Mouse (Mus musculus) CH12.LX (cell line): Measurements from ENCODE around the gene Hck. TPM values are rescaled to one million over a fixed set of nuclear protein-coding genes. Genes with fewer than 3 reads are reported as not detected.

Experiments
- DNase-seq: peaks from one replicate; pipeline ENCODE4 v3.0.0-alpha.2; 2013; ENCODE audit errors: extremely low read depth
- H3K27ac ChIP-seq: 2 replicates; pipeline ENCODE4 v1.5.1; 2012; ENCODE audit warnings: low read depth, mild to moderate bottlenecking, control low read depth, moderate library complexity; ENCODE audit not compliant: insufficient read depth
- H3K27me3 ChIP-seq: replicated peaks from 2 replicates; pipeline ENCODE3; 2012; ENCODE audit warnings: inconsistent platforms
- H3K36me3 ChIP-seq, 2 experiments: replicated peaks in 1 of 2; 2 replicates each; pipeline versions ENCODE3 to v1.6.1; 2012; ENCODE audit warnings: inconsistent platforms in 1 of 2, low read length in 1 of 2, mild to moderate bottlenecking in 1 of 2, mixed read lengths in 1 of 2, moderate library complexity in 1 of 2; ENCODE audit not compliant: control insufficient read depth in 1 of 2, insufficient read depth in 1 of 2
- H3K4me1 ChIP-seq, 2 experiments: 2 replicates each; pipeline ENCODE4 v1.6.1; 2012; ENCODE audit warnings: inconsistent platforms in 1 of 2, moderate library complexity in 1 of 2; ENCODE audit not compliant: insufficient read depth in 2 of 2, control insufficient read depth in 1 of 2
- H3K4me2 ChIP-seq: 2 replicates; pipeline ENCODE4 v1.6.1; 2012; ENCODE audit warnings: low read depth, mild to moderate bottlenecking, control low read depth; ENCODE audit not compliant: poor library complexity, insufficient read depth, severe bottlenecking
- H3K4me3 ChIP-seq, 3 experiments: fragments of 150-350 bp in 1 of 3; sonication (generic) in 1 of 3; replicated peaks in 1 of 3; 2 replicates each; pipeline versions ENCODE3 to v1.5.1; 2011 to 2012; ENCODE audit warnings: low read depth in 2 of 3, low read length in 2 of 3, mild to moderate bottlenecking in 2 of 3, moderate library complexity in 2 of 3, control low read depth in 1 of 3, improper control_type of control experiment in 1 of 3, inconsistent platforms in 1 of 3, mixed read lengths in 1 of 3; ENCODE audit not compliant: poor library complexity in 1 of 3
- H3K79me2 ChIP-seq: replicated peaks from 2 replicates; pipeline ENCODE4 v1.6.1; 2012; ENCODE audit warnings: mild to moderate bottlenecking, moderate library complexity; ENCODE audit not compliant: control insufficient read depth, poor library complexity, insufficient read depth, severe bottlenecking; ENCODE audit errors: extremely low read depth
- H3K9ac ChIP-seq: 2 replicates; pipeline ENCODE4 v1.6.1; 2012; ENCODE audit warnings: low read depth, mild to moderate bottlenecking, control low read depth, moderate library complexity; ENCODE audit not compliant: insufficient read depth
- H3K9me3 ChIP-seq: replicated peaks from 2 replicates; pipeline ENCODE3; 2012; ENCODE audit warnings: low read length, inconsistent platforms, mixed read lengths
- CHD1 ChIP-seq: IDR thresholded peaks from 2 replicates; pipeline ENCODE4 v1.6.1; 2012; ENCODE audit warnings: low read depth, low read length, improper control_type of control experiment, inconsistent platforms
- CTCF ChIP-seq, 2 experiments: IDR thresholded peaks in 1 of 2; conservative IDR thresholded peaks in 1 of 2; 2 replicates each; pipeline ENCODE4 v1.5.1; 2011 to 2012; ENCODE audit warnings: low read depth in 2 of 2, low read length in 2 of 2, improper control_type of control experiment in 1 of 2, inconsistent platforms in 1 of 2, mild to moderate bottlenecking in 1 of 2, moderate library complexity in 1 of 2
- EP300 ChIP-seq: IDR thresholded peaks from 2 replicates; pipeline ENCODE4 v1.6.1; 2011; ENCODE audit warnings: low read length, improper control_type of control experiment
- JUND ChIP-seq: conservative IDR thresholded peaks from 2 replicates; pipeline ENCODE4 v1.6.1; 2011; ENCODE audit warnings: low read depth, low read length, improper control_type of control experiment
- MAZ ChIP-seq: IDR thresholded peaks from 2 replicates; pipeline ENCODE4 v1.6.1; 2012; ENCODE audit warnings: low read depth, mild to moderate bottlenecking, inconsistent platforms, low read length, improper control_type of control experiment, moderate library complexity
- NELFE ChIP-seq: IDR thresholded peaks from 2 replicates; pipeline ENCODE4 v1.6.1; 2011; ENCODE audit warnings: low read depth, low read length, improper control_type of control experiment
- NRF1 ChIP-seq: IDR thresholded peaks from 2 replicates; pipeline ENCODE4 v1.6.1; 2014; ENCODE audit warnings: low read depth, mild to moderate bottlenecking, inconsistent platforms, low read length, improper control_type of control experiment, moderate library complexity
- POLR2A ChIP-seq: IDR thresholded peaks from 2 replicates; pipeline ENCODE4 v1.6.1; 2011; ENCODE audit warnings: low read depth, mild to moderate bottlenecking, improper control_type of control experiment, low read length
- RAD21 ChIP-seq: IDR thresholded peaks from 2 replicates; pipeline ENCODE4 v1.6.1; 2011; ENCODE audit warnings: low read depth, mild to moderate bottlenecking, low read length, improper control_type of control experiment, moderate library complexity
- SIN3A ChIP-seq: IDR thresholded peaks from 2 replicates; pipeline ENCODE4 v1.6.1; 2012; ENCODE audit warnings: low read length, improper control_type of control experiment, inconsistent platforms
- SMC3 ChIP-seq: IDR thresholded peaks from 2 replicates; pipeline ENCODE4 v1.6.1; 2011; ENCODE audit warnings: low read depth, low read length, improper control_type of control experiment
- USF1 ChIP-seq: IDR thresholded peaks from 2 replicates; pipeline ENCODE4 v1.6.1; 2014; ENCODE audit warnings: low read depth, mild to moderate bottlenecking, inconsistent platforms, low read length, improper control_type of control experiment
- ZKSCAN1 ChIP-seq: IDR thresholded peaks from 2 replicates; pipeline ENCODE4 v1.6.1; 2012; ENCODE audit warnings: low read depth, inconsistent platforms, low read length, improper control_type of control experiment, borderline replicate concordance
- ZMIZ1 ChIP-seq: IDR thresholded peaks from 2 replicates; pipeline ENCODE4 v1.6.1; 2012; ENCODE audit warnings: low read depth, mild to moderate bottlenecking, inconsistent platforms, low read length, improper control_type of control experiment
- dilution Hi-C: fragments of 300-500 bp; cut with MboI; formaldehyde crosslinking; loops from 2 replicates; pipeline ENCODE4 v1.14.3; 2020; ENCODE audit warnings: low sequenced_read_pairs; ENCODE audit not compliant: extremely low pct_unique_long_range_greater_than_20kb, extremely low pct_ligation_motif_present
- in situ Hi-C: fragments of 300-500 bp; cut with MboI; formaldehyde crosslinking; loops from 3 replicates; pipeline ENCODE4 v1.14.3; 2019; ENCODE audit warnings: low sequenced_read_pairs, low pct_ligation_motif_present, low pct_unique_long_range_greater_than_20kb, mixed read lengths
- polyA plus RNA-seq: library from polyadenylated mRNA; unstranded; fragments of >175 nt; gene quantifications from 2 replicates; pipeline ENCODE4 v1.2.1, GENCODE M21; 2012; ENCODE audit warnings: low read depth; ENCODE audit not compliant: insufficient read length
- total RNA-seq, 2 experiments: library from RNA; depleted of rRNA; stranded (reverse); fragments of 300-350 nt in 1 of 2; fragments of >200 nt in 1 of 2; gene quantifications; 2 replicates each; pipeline ENCODE4 v1.2.3; 2012 to 2014

Gene Hck
- total and polyA plus RNA-seq, 3 experiments: 0.08 to 0.68 (median 0.63) TPM

- Histone ChIP-seq H3K36me3 (no peaks in the 10 kb centered on the region), H3K9ac (no peak overlapping the region), H3K4me2 (no peak overlapping the region), H3K79me2 (no peaks in the 10 kb centered on the region), H3K27me3 (peaks cover 32% of the 10 kb centered on the region), H3K9me3 (no peaks in the 10 kb centered on the region), H3K4me3 (no peak overlapping the region), H3K27ac (no peak overlapping the region), H3K4me1 (peaks cover 0 to 11% of the 10 kb centered on the region in 2 experiments; a peak in 2 of 4 replicates)
- TF ChIP-seq NRF1 (no peak), SIN3A (no peak), ZKSCAN1 (no peak), NELFE (no peak), JUND (no peak), USF1 (no peak)
- no peak for DNase-seq
- dilution Hi-C loops: no loop called here
- in situ Hi-C loops: no loop called here
Measured at GRCm38 (mm10) chr2:153151926-153152665, 43.8 kb downstream of the Hck start.

- Histone ChIP-seq H3K4me1 (peaks cover 0 to 2% of the 10 kb centered on the region in 2 experiments; a peak in 2 of 4 replicates), H3K36me3 (no peaks in the 10 kb centered on the region), H3K4me2 (no peak overlapping the region), H3K4me3 (no peak overlapping the region), H3K9me3 (peaks cover 4% of the 10 kb centered on the region), H3K79me2 (no peaks in the 10 kb centered on the region), H3K9ac (no peak overlapping the region), H3K27me3 (peaks cover 32% of the 10 kb centered on the region), H3K27ac (no peak overlapping the region)
- TF ChIP-seq NELFE (no peak), POLR2A (no peak), MAZ (no peak), ZMIZ1 (no peak), EP300 (no peak)
- DNase-seq: no peak
- in situ Hi-C loops (no loop called here), dilution Hi-C loops (no loop called here)
Measured at GRCm38 (mm10) chr2:153153033-153153450, 44.8 kb downstream of the Hck start.

GRCm38 (mm10) chr2:153157270-153157669 is 49.0 kb downstream of the Hck start:
- in situ Hi-C loops: no loop called here
- DNase-seq: no peak
- no peak overlapping the region for H3K27ac ChIP-seq
- H3K36me3 ChIP-seq: no peaks in the 10 kb centered on the region
- no peak overlapping the region for H3K9ac ChIP-seq
- dilution Hi-C loops: no loop called here
- H3K4me1 ChIP-seq: peaks cover 0 to 11% of the 10 kb centered on the region in 2 experiments; a peak in 2 of 4 replicates
- peaks cover 6% of the 10 kb centered on the region for H3K79me2 ChIP-seq
- peaks cover 16% of the 10 kb centered on the region for H3K27me3 ChIP-seq
- no peak overlapping the region for H3K4me2 ChIP-seq
- no peak overlapping the region for H3K4me3 ChIP-seq
- peak; percentile 46 for TF ChIP-seq RAD21
- no peak for TF ChIP-seq CHD1
- TF ChIP-seq CTCF (conservative IDR thresholded peaks at IDR 0.05 in 1 of 2, IDR thresholded peaks at IDR 0.05 in 1 of 2; ENCODE audit: low read depth in 2 of 2, low read length in 2 of 2): peak in 1 of 2 experiments; percentile 49; a peak in 2 of 4 replicates
- no peak for TF ChIP-seq NRF1
- peak; percentile 20 for TF ChIP-seq SMC3
- H3K9me3 ChIP-seq: peaks cover 4% of the 10 kb centered on the region
